Comparison of ENCODE assay signal across 15 mouse cellular contexts in genomic region chr12:3582604-3583003, GRCm38 (mm10). TPM values are rescaled to one million over a fixed set of nuclear protein-coding genes. Genes with fewer than 3 reads are reported as not detected.
DNase-seq lines count a peak whose midpoint lies in the region; ATAC-seq lines count a peak whose summit lies in the region.
"Had no signal": no experiment of that assay in that cellular context is flagged by ENCODE, and none has a peak within 500 bp of the region (broad histone marks: within the 10 kb centered on the region; RNA-seq: fewer than 3 reads in every experiment).

No protein-coding gene starts in this region.

- H3K9me3 ChIP-seq in heart, embryonic 12.5 days (replicated peaks) = no peaks in the 10 kb centered on the region
- H3K9me3 ChIP-seq: heart, embryonic 10.5 days; hindbrain, embryonic 10.5 days had no signal

- no peak overlapping the region for H3K27ac ChIP-seq in heart, embryonic 12.5 days (ENCODE audit: poor library complexity, severe bottlenecking)
- H3K27ac ChIP-seq: heart, embryonic 10.5 days; hindbrain, embryonic 10.5 days; layer of hippocampus, adult 2 months had no signal

- no peak overlapping the region for H3K4me2 ChIP-seq in heart, embryonic 12.5 days

- H3K4me3 ChIP-seq in heart, embryonic 12.5 days = no peak overlapping the region
- H3K4me3 ChIP-seq: heart, embryonic 10.5 days; hindbrain, embryonic 10.5 days; layer of hippocampus, adult 2 months had no signal

- 86% methylated on average over 4 of the region's 4 CpGs for WGBS in heart, embryonic 12.5 days

- intact Hi-C loops in gastrocnemius, postnatal 36 days (cut with DNase I) = no loop called here

- no peak for ATAC-seq in heart, embryonic 12.5 days (ENCODE audit: insufficient number of reproducible peaks, low FRiP score)
- peak; percentile 88 for ATAC-seq in granulocyte monocyte progenitor cell, adult 5-6 weeks (replicated peaks; ENCODE audit: poor library complexity, severe bottlenecking)

- H3K36me3 ChIP-seq in heart, embryonic 12.5 days = no peaks in the 10 kb centered on the region
- H3K36me3 ChIP-seq: heart, embryonic 10.5 days had no signal

- H3K4me1 ChIP-seq in heart, embryonic 12.5 days (replicated peaks) = peaks cover 20% of the 10 kb centered on the region

- H3K27me3 ChIP-seq in heart, embryonic 12.5 days (replicated peaks) = no peaks in the 10 kb centered on the region

- H3K9ac ChIP-seq in heart, embryonic 12.5 days = no peak overlapping the region

- peak; percentile 26 to 35 for DNase-seq in heart, adult 18-20 months
- peak; percentile 95 for DNase-seq in NIH3T3 (ENCODE audit: low read depth)
- DNase-seq in lung, postnatal 4 days = peak; percentile 50 to 57
- no peak for DNase-seq in gastrocnemius, postnatal 36 days
- no peak for DNase-seq in thymus, postnatal 36 days
- DNase-seq in kidney, postnatal 25 days = no peak
- DNase-seq: cerebellum, adult 11 months; embryo, embryonic 11 days; kidney, adult 11 months; thymus, adult 18-20 months had no signal

RNA-seq across cellular contexts. Expression of gene Dtnb, which starts 10.4 kb away (rescaled TPM):
- total RNA-seq in heart, adult 18-20 months (2021) = 1 to 10 TPM; 7.9 to 9.1 TPM
- polyA plus RNA-seq in heart, embryonic 12.5 days (2016; fragmentation: Nextera tagmentation; extraction: Ambion mirVana) = 20.5 and 22.9 TPM in 2 replicates
- 14.2 and 27.7 TPM in 2 replicates for total RNA-seq in granulocyte monocyte progenitor cell, adult 5-6 weeks (2014; fragmentation: Nextera tagmentation)
- total RNA-seq in granulocyte monocyte progenitor cell, adult 5-6 weeks (2017) = 8.9 and 14.3 TPM in 2 replicates
- total RNA-seq in gastrocnemius, postnatal 36 days (2021) = 1 to 10 TPM; 1.6 to 4.3 TPM

Comparison
In these comparisons a context has a peak if more than half of its experiments do, and no peak if none do; other contexts are left out.
1. DNase-seq: peak in heart, adult 18-20 months (2 of 2), NIH3T3 (single experiment) and lung, postnatal 4 days (2 of 2); none in gastrocnemius, postnatal 36 days (0 of 2), thymus, postnatal 36 days (0 of 2) and kidney, postnatal 25 days (0 of 2).